Mouse (Mus musculus): ENCODE results near the gene Fgfr2.

DNA sequence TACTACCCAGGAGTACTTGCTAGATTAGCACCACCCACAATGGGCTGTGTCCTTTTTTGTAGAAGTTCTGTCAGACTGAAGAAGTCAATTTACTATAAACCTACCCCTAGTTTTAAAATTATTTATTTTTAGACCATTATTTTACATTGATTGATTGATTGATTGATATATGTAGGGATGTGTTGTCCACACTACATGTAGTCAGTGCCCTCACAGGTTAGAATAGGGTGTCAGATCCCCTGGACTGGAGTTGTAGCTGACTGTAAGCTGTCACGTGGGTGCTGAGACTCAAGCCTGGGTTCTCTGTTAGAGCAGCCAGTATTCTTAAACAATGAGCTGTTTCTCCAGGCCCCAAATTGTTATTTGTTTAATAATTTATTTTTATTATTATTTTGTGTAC is 229.8 kb downstream of the Fgfr2 start:
- TF ChIP-seq CTCF (conservative IDR thresholded peaks at IDR 0.05; ENCODE audit: low read length) (no peak), POU5F1 (IDR thresholded peaks at IDR 0.05; ENCODE audit: borderline replicate concordance, low read length) (no peak), NANOG (IDR thresholded peaks at IDR 0.05; ENCODE audit: borderline replicate concordance, low read length) (no peak)

All from E14TG2a.4 (cell line).